Mouse (Mus musculus) liver, embryonic 14.5 days (tissue): Measurements from ENCODE around the gene Fam228b.

Source experiments
- CTCF ChIP-seq: IDR thresholded peaks from 2 replicates; pipeline ENCODE4 v1.5.1; 2016; ENCODE audit warnings: antibody characterized with exemption, low read depth, control low read depth
- EP300 ChIP-seq: IDR thresholded peaks from 2 replicates; pipeline ENCODE4 v1.6.1; 2016; ENCODE audit warnings: antibody characterized with exemption, low read depth

DNA sequence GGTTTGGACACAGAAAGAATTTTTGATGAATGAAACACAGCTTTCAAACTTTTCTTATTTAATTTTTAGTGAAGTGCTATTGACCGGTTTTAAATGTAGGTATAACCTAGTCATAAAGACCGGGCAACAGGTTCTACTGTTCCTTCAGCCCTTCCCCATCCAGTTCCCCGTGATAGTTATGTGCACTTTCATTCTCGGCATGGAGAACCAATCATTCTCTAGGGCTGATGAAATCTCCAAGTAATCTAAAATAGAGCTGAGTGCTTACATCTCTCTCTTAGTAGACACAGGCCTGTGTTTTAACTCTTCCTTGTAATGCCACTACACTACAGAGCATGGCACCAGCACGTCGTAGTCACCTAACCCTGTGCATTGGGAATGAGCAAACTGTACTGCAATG, 8.7 kb upstream of the Fam228b start:
- TF ChIP-seq CTCF (no peak), EP300 (no peak)
